Mouse (Mus musculus): ENCODE measurements at regions not wholly inside any gene's neighbourhood (a gene's known extent, or its start where the extent isn't known, plus 50 kb on each side); places are given as distances from the start of the nearest gene placed in this dataset.
A peak's percentile ranks its signal among the peaks of the same experiment; 100 is the strongest.

DNA sequence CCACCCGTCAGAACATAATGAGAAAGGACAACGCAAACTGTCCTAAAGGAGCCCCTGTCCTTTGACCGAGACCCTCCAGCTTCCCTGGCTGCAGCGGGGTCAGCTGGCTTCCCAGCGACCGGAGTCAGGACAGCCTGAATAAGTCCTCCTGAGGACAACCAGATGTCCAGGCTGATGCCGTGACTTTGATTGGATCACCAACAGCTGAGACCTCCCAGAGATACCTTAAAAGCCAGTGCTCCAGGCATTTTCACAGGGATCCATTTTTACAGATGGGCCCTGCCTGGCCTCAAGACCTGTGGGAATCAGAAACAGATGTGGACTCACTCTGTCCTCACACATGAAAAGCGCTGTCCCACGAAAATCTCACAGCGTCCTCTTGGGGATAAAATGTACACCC is 158.7 kb upstream of the Foxq1 start:
- no peak for DNase-seq (ENCODE audit: low spot score in 2 of 2)

DNA sequence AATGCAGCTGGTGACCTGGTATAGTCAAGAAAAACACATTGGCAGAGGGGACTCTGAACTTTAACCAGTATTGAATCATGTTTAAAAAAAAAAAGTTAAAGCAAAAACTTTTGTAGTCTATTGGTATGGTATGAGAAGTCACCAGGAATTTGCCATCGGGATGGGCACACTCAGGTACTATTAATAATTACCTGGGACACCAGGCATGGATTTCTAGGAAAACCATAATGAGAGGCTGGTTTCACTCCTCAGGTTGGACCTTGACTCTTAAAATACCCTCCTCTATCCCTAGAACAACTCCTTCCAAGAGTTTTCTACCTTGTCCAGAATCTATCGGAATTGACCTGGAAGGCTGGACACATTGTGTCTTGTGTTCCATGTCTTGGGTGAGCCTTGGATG is 155.5 kb upstream of the Foxq1 start:
- no peak for DNase-seq (ENCODE audit: low spot score in 2 of 2)

DNA sequence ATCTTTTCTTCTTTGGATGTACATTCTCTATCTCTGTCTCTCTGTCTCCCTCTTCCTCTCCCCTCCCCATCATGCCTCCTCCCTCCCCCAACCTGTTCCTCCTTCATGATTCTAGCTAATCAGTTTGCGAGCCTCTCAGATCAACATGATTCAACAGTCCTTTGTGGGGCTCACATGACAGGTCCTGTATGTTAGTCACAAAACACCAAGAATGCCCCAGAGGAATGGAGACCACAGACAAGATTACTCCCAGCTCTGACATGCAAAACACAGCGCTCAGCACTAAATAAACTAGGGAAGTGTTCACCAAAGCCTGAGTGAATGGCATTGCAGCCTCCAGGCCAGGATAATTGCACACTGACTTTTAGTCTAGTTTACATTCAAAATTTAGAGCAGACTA is 150.6 kb upstream of the Foxq1 start:
- no peak for DNase-seq (ENCODE audit: low spot score in 2 of 2)

DNA sequence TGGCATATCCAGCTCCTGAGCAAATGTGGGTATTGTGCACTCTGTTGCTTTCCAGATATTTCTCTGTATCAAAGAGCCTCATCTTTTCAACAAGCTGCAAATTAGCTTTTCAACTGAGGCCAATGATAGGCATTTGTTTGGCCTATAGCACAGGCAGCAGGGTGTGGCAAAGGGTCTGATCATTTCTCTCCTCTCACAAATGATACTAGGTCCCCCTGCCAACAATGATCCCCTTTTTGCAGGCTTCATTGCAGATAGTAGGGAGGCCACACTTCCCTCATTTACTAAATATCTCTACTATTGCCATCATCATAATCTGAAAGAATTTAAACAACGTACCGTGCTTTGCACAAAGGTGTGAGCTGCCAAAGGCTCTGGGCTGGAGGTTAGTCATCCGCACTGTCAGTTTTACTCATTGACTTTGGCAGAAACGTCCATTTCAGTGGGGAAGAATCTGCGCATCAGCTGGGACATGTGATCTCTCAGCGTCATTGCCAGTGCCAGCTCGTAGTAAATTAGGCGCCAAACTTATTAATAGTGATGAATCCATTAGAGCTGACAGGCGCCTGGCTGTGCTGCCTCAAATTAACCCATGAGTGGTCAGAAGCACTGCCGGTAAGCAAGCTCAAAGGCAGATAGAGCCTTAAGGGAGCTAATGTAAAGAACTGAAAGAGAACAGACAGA is 147.4 kb upstream of the Foxq1 start:
- peak; percentile 39 to 77 for DNase-seq (ENCODE audit: low spot score in 2 of 2)

DNA sequence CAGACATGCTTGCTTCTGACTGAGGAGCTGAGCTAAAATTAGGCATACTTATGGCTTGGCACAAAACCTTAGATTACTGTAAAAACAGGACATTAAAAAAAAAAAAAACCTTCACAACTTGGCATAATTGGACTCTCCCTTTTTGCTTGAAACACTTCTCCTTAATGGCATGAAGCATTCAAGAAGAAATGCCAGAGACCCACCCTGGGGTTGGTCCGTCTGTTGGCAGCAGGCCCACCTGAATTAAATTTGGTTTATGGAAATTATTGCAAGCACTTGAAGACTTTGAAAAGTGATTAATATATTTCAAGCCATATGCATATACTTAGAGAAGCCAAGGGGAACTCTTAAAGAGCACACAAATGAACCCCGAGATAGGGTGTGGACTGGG is 146.8 kb upstream of the Foxq1 start:
- no peak for DNase-seq (ENCODE audit: low spot score in 2 of 2)

DNA sequence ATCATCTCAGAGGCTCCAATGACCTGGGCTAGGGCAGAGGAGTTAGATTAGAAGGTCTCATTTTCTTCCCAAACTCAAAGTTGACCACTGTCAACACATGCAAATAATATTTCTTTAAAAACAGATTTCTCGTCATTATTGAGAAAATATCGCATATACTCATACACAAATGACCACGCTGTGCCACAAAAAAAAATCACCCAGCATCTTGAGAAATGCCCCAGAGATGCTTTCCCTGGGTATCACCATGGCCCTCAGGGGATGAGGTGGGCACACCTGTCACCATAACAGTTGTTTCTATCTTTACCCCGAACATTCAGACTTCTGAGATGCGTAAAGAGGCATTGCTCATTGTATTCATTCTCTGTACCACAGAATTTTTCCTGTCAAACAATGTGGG is 134.4 kb upstream of the Foxq1 start:
- no peak for DNase-seq (ENCODE audit: low spot score in 2 of 2)

DNA sequence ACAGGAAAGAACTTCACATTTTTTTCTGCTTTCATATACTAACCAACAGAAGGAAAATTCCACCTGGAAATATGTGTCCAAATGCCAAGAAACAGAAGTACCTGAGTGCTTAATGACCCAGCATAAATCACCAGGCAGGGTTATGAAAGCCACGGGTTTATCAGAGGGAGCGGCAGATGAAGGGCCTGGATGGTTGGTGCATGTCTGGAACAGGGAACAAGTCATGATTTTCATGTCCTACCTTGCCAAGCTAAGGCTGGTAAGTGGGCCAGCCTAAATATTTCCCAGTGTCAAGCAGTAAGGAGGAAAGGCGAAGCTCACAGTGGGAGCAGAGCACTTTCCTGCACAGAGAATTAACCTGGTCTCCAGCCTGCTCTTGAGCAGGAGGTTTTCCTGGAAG is 132.3 kb upstream of the Foxq1 start:
- DNase-seq (ENCODE audit: low spot score in 2 of 2): no peak

DNA sequence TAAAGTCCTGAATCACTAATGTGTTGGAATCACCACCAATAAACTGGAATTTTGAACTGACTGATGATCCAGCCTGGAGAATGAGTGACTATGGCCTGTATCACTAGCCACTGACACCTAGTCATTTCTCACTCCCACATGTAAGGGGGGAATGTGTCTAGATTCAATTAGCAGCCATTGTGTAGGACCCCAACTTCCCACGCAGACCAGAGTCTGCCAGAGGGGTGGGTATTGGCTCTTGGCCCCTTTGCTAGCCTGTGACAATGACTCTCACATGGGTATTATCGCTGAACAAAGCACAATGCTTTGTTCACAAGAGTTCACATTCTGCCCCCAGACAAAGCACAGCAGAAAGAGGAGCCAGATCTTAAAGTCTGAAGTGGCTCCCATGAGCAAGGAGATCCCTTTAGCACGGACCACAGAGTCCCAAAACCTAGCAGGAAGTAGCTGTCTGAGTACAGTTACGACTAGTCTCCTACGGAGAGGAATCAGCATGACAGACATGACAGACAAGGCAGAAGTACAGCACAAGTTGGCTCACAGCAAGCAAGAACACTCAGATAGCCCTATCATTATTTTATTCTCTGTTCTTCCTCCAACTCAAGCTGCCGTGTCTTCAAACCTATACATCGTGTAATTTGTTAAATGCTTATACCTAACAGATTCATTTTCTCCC is 130.0 kb upstream of the Foxq1 start:
- no peak for DNase-seq (ENCODE audit: low spot score in 2 of 2)

DNA sequence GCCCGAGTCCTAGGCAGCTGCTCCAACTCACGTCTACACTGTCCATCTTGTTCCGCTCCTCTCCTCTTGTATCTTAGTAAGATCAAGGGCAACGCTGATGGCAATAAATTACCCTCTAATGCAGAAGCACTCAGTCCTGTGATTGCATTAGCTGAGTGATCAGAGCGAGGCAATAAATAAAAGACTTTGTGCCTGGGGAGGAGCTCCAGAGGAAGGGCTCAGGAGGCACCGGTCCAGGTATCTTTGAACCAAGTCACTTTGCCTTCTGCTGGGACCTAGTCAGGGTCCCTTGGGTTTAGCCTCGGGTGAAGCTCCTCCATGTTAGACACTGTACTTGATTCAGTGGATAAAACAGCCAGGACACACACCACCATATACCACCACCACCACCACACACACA is 119.5 kb upstream of the Foxq1 start:
- DNase-seq (ENCODE audit: low spot score in 2 of 2): no peak

DNA sequence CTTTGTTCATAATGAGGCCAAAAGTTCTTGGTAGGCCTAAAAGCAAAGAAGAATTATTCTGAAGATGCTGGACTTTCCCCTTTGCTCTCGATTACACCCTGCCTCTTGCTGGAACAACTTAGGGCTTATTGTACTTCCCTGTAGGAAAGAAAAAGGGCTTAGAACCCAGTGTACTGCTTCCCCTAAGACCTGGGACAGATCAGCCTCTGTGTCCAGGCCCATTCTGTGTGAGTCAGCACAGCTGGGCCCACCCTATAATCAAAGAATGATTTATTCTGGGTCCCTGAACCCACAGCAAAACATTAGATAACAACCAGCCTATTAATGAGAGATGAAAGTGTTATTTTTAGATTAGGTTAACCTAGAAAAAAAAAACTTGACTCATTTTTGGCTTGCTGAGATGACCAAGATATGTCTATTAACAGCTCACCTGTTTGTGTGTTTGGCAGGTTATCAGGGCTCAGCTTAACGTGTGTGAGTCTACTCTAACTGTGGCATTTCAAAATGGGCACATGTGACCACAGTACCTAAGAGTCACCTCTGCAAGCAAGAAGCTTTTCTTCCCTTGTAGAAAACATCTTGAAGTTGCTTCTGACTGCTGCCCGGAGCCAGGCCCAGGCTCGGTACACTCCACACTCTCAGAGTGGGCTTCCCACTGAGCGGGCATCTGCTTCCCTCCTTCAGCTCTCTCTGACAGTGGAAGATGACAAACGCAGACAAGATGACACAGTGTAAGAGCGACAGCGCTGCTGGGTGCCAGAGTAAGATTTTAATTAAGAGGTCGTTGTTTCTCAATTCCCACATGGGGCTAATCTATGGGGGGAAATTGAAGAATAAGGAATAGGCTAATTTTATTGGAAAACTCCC is 115.9 kb upstream of the Foxq1 start:
- no peak for DNase-seq (ENCODE audit: low spot score in 2 of 2)

DNA sequence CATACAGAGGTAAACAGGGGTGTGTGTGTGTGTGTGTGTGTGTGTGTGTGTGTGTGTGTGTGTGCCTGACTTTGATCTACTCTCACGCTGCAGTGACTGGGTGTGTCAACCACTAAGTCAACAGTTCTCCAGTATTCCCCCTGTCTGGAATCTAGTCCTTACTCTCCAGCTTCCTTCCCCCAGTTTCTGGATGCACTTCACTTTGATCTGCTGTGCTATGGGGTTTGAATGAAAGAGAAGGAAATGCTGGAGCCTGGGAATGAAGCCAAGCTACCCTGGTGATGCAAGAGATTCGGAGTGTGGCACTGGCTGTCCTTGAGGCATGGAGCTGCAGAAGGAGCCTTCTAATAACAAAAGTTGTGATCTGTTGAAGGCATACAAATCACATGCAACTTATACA is 97.1 kb upstream of the Foxq1 start:
- DNase-seq (ENCODE audit: low spot score in 2 of 2): peak in 1 of 2 experiments; percentile 39

DNA sequence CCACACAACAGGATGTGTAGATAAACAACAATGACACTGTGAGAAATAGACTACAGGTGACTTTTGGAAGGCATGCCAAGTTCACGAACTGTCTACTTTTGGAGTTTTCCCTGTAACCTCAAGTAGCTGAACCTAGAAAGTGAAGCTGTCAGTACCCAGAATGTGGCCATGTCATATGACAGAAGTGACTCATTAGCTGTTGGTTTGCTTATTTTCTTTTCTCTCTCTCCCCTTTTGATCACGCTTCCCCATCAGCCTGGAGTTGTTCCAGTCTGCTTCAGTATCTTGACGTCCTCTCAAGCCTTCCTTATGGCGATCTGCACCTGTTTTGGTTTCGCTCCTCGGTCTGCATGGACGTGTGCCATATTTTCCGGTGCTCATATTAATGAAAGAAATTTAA is 90.8 kb upstream of the Foxq1 start:
- no peak for DNase-seq (ENCODE audit: low spot score in 2 of 2)

DNA sequence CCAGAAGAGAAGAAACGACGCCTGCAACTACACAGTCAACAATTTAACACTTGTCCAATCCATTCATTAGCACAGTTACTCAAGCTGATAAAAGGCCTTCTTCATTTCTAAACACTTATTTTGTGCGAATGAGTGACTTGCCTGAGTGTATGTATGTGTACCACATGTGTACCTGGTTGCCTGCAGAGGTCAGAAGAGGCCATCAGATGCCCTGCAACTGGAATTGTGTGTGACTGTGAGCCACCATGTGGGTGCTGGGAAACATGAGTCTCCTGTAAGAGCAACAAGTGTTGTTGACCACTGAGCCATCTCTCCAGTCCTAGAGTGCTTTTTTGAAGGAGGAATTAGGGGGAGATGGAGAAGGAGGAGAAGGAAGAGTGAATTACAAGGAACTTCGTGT is 90.2 kb upstream of the Foxq1 start:
- no peak for DNase-seq (ENCODE audit: low spot score in 2 of 2)

DNA sequence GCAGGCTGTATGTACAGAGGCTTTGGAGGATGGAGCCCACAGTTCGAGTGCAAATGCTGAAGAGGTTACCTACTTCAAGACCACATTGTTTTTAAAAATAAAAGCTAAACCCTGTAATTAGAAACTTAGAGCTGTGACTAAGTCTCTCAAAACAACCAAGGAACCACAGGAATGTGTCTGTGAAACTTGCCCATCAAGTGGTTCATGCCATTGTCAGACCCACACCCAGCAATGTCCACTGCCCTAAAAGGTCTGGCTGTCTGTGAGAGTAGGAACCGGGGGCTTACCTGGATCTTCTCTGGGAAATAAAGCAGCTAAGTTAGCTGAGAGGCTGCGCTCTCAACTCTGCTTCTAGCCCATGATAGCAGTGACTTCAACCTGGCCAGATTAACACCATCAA is 87.8 kb upstream of the Foxq1 start:
- no peak for DNase-seq (ENCODE audit: low spot score in 2 of 2)

DNA sequence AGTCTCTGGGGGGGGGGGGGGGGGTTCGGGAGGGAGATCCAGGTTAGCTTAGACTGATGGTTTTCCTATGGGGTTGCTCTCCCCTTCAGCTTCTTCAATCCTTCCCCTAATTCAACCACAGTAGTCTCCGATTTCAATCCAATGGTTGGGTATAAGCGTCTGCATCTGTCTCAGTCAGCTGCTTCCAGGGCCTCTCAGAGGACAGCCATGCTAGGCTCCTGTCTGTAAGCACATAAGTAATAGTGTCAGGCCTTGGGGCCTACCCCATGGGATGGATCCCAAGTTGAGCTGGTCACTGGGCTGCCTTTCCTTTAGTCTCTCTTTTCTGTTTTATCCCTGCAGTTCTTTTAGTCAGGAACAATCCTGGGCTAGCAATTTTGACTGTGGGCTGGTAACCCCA is 87.0 kb upstream of the Foxq1 start:
- no peak for DNase-seq (ENCODE audit: low spot score in 2 of 2)

DNA sequence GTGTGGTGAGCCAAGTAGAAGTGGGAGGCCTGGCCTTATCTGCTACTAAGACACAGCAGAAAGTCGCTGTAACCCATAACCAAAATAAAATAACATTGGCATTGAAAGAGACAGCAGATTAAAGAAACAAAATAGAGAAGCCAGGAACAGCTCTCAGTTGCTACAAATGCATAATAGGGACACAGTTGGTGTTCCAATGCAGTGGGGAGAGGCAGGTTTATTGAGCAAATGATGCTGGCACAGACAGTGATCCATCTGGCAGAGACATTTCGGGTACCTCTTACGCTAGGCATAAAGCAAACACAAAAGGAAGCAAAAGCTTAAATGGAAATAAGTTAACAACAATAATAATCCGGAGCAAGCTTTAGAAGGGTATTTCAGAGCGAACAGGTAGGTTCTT is 83.6 kb upstream of the Foxq1 start:
- DNase-seq (ENCODE audit: low spot score in 2 of 2): peak; percentile 55 to 88

DNA sequence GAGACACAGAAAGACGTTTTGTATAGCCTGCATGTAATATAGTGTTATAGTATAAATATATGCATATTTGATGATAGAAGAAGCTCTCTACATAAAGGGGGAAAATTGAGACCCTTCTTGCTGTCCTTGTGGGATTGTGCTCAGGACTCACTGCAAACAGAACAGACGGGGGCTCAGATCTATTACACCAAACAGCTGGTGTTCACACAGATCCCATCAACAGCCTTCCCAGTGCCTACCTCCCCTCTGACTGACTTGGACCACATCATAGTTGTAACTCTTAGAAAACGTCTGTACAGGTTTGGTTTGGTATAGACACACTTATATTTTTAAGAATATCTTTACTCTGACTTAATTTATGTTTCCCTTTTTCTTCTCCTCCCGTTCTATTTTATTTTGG is 83.1 kb upstream of the Foxq1 start:
- no peak for DNase-seq (ENCODE audit: low spot score in 2 of 2)

DNA sequence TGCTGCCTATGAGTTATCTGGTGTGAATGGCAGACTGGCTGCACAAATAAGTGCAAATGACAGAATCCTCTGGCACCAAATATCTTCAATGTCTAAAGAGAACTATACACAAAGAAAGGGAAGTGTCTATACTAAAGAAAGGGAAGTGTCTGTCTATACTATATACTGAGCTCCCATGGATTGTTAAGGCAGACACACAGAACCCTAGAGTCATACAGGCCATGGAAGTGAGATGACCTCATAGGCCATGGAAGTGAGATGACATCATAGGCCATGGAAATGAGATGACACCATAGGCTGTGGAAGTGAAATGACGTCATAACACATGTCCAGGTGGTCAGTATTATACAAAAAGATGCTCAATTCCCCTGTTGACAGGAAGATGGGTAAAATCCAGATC is 82.7 kb upstream of the Foxq1 start:
- DNase-seq (ENCODE audit: low spot score in 2 of 2): no peak

DNA sequence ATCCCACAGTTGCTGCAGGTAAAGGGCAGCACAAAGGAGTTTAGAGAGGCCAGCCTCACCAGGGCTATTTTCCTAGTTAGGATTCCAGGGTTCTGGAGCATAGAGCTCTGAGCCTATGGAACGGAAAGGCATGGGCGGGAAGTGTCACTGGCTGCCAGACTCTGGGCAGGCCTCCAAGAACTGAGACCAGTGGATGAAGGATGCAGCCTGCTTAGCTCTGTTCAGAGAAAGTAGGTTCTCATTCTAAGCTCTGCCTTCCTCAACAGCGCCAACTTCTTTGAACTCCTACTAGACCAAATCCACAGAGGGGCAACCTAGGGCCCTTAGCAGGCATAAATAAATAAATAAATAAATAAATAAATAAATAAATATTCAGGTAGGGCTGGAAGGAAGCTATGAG is 80.1 kb upstream of the Foxq1 start:
- DNase-seq (ENCODE audit: low spot score in 2 of 2): no peak

DNA sequence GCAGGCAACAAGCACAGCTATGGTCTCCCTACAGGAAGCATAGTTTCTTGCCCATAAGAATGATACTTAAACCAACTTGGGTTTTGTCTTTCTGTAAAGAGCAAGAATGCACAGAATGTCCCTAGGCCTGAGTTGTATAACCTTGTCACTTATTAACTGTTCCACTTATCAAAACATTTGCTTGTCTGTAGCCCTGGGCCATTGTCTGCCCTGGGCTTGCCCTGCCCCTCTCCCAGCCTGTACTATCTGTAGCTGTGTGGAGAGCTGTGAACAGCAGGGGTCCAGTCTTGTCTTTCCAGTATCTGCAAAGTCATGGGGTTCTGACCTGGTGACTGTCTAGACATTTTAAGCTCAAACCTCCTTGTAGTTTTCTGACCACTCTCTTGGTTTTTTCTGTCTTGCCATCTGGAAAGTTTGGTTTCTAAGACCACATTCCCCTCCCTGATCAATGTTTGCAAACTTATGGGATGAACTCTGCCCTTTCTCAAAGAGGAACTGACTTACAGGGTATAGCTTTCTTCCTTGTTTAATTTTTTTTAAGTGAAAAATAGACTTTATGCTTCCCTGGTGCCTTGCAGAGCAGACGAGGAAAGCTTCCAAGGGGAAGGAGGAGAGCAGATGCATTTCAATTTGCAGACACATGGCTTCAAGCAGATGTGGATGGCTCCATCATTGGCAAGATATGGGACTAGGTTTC is 78.6 kb upstream of the Foxq1 start:
- DNase-seq (ENCODE audit: low spot score in 2 of 2): no peak

DNA sequence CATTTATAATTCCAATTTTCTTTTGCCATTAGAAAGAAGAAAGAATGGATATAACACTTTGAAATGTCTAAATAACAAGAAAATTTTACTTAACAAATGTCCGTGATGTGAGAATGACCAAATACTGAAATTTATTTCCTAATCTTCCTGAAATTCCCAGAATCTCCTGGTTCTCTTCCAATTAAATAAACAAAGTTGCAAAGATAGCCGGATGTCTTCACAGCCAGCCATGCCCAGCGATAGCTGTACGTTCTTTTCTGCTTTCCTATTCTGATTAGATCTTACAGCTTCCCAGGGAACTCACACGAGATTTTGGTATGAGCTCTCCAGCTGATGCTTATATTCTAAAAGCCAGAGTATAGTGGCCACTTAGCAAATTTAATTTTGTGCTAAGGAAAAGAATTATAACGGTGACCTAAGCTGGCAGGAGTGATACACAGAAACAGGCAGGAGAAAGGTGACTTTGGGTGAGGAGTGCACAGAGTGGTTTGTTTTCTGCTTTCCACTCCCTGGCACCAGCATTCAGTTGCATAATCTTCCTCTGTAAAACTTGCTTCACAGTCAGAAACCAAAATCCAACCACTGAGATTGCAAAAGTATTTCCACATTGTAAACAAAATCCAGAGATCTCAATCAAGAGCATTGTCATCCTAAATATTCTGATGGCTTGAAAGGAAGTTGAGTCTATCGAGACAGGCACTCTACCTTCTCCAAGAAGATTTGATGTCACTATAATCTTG is 74.7 kb upstream of the Foxq1 start:
- no peak for DNase-seq (ENCODE audit: low spot score in 2 of 2)

Data from layer of hippocampus, postnatal 14 days (tissue).